Mouse (Mus musculus): Measurements from ENCODE around the gene Sgsh.

DNA sequence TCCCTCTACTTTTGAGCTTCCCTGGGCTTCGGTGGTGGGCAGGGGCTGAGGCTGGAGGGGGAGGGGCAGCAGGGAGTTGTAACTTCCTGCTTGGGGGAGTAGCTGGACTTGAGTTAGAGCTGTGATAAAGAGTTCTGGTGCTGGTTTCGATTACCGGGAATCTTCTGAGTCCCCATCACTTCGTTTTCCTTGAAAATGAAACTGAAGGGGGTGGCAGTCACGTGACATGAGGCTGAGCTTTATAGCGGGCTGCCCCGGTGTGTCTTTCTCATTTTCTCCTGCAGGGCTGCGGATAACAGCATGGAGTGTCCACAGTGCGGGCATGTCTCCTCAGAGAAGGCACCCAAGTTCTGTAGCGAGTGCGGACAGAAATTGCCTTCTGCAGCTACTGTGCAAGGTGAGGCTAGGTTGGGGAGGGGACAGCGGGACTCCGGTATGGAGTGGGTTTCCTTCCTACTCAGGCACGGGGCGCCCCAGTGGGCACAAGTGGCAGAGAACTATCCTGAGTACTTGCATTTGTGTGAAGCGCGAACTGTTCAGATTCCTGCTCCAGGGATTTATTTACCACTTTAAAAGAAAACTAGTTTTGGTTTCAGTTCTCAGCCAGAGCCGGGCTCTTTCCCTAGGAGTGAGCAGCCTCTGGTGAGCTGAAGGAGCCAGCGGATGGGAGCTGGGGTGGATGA, 37.6 kb upstream of the Sgsh start, which contains the start of gene Rnf213:
- TF ChIP-seq EP300 (IDR thresholded peaks at IDR 0.05; ENCODE audit: insufficient read depth, low read depth, low read length), result 0 out of 2 replicates have a peak, but pooled peaks have one; percentile 16
- TF ChIP-seq POLR2A (IDR thresholded peaks at IDR 0.05; ENCODE audit: insufficient read depth, low read depth, low read length), result peak; percentile 96
- TF ChIP-seq CTCF (IDR thresholded peaks at IDR 0.05), result peak; percentile 59

Measured in heart, adult 2 months (tissue).